Mouse (Mus musculus) thymus, adult 2 months (tissue): ENCODE measurements around the gene Podn. TPM values are rescaled to one million over a fixed set of nuclear protein-coding genes. Genes with fewer than 3 reads are reported as not detected.

Source experiments
- DNase-seq: peaks from one replicate; pipeline ENCODE4 v3.0.0; 2021
- H3K27ac ChIP-seq: fragments of 200-500 bp; 2 replicates; pipeline ENCODE4 v1.5.1; 2012; ENCODE audit warnings: low read length, control low read depth; ENCODE audit not compliant: control insufficient read depth, insufficient read depth
- H3K27me3 ChIP-seq: fragments of 200-500 bp; 2 replicates; pipeline ENCODE4 v1.6.1; 2012; ENCODE audit warnings: mild to moderate bottlenecking, low read length, moderate library complexity, mixed read lengths; ENCODE audit not compliant: control insufficient read depth, insufficient read depth
- H3K36me3 ChIP-seq: fragments of 200-500 bp; 2 replicates; pipeline ENCODE4 v1.6.1; 2012; ENCODE audit warnings: mild to moderate bottlenecking, low read length, moderate library complexity; ENCODE audit not compliant: control insufficient read depth, insufficient read depth
- H3K4me1 ChIP-seq: fragments of 200-500 bp; replicated peaks from 2 replicates; pipeline ENCODE4 v1.6.1; 2012; ENCODE audit warnings: low read length; ENCODE audit not compliant: control insufficient read depth, insufficient read depth
- H3K4me3 ChIP-seq: fragments of 200-500 bp; 2 replicates; pipeline ENCODE4 v1.5.1; 2012; ENCODE audit warnings: mild to moderate bottlenecking, low read length, control low read depth, moderate library complexity; ENCODE audit not compliant: control insufficient read depth, insufficient read depth
- CTCF ChIP-seq: fragments of 200-500 bp; IDR thresholded peaks from 2 replicates; pipeline ENCODE4 v1.5.1; 2012; ENCODE audit warnings: mild to moderate bottlenecking, control low read depth, low read length, moderate library complexity, borderline replicate concordance; ENCODE audit not compliant: control insufficient read depth, poor library complexity, insufficient read depth; ENCODE audit errors: extremely low read depth
- POLR2A ChIP-seq: fragments of 200-500 bp; IDR thresholded peaks from 2 replicates; pipeline ENCODE4 v1.6.1; 2012; ENCODE audit warnings: mild to moderate bottlenecking, low read length, control low read depth, moderate library complexity; ENCODE audit not compliant: control insufficient read depth, poor library complexity, insufficient read depth; ENCODE audit errors: extremely low read depth
- WGBS: fragments of 180-500 bp; shearing (Covaris S2); methylation state at CpG from one replicate; pipeline ENCODE4 v1.1.7; 2018; 5-methylcytosine and 5-hydroxymethylcytosine counted together
- polyA plus RNA-seq: library from polyadenylated mRNA; depleted of rRNA; stranded (reverse); fragments of >200 nt; gene quantifications from 2 replicates; pipeline ENCODE4 v1.2.3, GENCODE M21; 2012

Gene Podn
- polyA plus RNA-seq, 1 experiment, result 12.0 TPM

DNA sequence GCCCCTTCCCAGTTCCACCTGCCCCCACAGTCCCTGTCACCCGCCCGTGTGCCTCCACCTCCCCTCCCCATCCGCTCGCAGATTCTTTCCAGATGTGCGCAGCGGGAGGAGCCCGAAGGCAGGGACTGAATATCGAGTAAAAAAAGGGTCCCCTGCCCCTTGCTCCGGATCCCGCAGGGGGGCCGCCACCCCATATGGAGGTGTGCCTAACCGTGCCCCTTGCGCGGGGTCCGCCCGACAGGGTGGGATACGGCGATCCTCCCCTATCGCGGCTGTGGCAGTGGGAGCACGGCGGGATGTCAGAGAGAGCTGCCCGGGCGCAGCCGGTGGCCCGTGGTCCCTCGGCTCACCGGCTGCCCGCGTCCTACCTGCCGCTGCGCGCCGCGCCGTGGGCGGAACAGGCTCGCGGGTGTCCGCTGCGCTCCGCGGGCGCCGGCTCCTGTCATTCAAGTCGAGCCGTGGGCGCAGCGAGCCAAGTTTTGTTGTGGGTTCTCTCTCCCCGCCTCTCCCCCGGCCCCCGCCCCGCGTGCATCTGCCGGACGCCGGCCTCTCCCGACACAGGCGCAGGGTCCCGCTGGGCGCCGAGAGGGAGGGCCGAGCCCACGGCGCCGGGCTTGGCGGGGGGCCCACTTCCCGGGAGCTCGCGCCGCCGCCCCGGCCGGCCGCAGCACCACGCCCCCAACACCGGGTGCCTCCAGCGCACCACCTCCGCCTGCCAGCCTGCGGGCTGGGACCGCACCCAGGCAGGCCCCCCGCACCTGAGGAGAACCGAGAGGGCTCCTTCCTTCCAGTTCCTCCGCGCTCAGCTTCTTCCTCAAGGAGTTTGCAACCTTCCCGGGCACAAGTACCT is 64.5 kb downstream of the Podn start:
- TF ChIP-seq POLR2A, result no peak
- no peak for TF ChIP-seq CTCF
- peak overlapping the region; percentile 25 for H3K4me3 ChIP-seq
- no peaks in the 10 kb centered on the region for H3K36me3 ChIP-seq
- DNase-seq, result no peak
- H3K4me1 ChIP-seq, result peaks cover 17% of the 10 kb centered on the region
- H3K27me3 ChIP-seq, result peaks cover 11% of the 10 kb centered on the region
- H3K27ac ChIP-seq, result no peak overlapping the region
- 2% methylated on average over 86 of the region's 86 CpGs for WGBS

DNA sequence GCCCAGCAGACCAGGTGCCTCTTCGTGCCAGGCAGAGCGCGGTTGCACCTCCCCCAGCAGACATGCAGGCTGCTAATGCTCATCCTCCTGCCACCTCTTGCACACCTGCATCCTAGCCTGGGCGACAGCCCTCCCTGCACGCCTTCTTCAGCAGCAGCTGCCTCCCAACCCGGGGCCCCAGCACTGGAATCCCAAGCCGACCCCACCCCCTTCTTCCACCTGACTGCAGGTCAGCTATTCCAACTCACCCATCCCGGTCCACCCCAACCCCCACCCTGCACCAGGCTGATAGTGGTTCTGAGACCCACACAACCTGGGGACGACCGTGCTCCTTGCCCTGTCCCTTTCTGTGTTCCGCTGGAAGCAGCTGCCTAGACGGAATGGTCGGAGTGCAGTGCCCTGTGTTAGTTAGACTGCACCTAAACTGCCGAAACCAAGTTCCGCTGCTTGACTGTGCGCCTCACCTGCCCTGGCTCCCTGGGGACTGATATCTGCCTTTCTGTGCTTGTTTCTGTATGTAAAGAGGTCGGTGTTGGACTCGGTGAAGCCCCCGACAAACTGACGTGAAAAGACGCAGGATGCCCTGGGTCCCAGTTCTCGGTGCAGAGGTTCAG is 65.2 kb downstream of the Podn start:
- WGBS, result 12% methylated on average over 22 of the region's 22 CpGs
- no peak overlapping the region for H3K27ac ChIP-seq
- TF ChIP-seq CTCF, result no peak
- TF ChIP-seq POLR2A, result no peak
- H3K36me3 ChIP-seq, result no peaks in the 10 kb centered on the region
- DNase-seq, result no peak
- H3K27me3 ChIP-seq, result peaks cover 11% of the 10 kb centered on the region
- H3K4me3 ChIP-seq, result peak overlapping the region; percentile 25; the same call in 1 of the 2 replicates
- H3K4me1 ChIP-seq, result peaks cover 17% of the 10 kb centered on the region

DNA sequence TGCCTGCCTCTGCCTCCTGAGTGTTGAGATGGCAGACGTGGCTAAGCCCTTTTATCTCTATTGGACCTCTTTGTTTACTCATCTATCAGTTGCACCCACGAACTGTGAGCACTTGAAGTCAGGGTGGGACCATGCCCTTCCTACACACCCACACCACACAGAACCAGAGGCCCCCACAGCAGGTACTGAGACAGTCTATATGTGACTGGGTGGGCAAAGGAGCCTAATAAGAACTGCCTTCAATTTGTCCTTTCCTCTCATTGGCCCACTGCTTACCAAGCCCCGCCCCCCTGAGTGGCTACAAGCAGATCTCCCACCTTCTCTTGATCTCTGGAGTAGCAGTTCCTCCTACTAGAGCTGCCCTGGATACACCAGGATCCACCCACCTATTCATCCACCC is 70.1 kb downstream of the Podn start:
- Histone ChIP-seq H3K27me3 (peaks cover 1% of the 10 kb centered on the region; the same call in 1 of the 2 replicates), H3K4me3 (no peak overlapping the region), H3K4me1 (peaks cover 8% of the 10 kb centered on the region), H3K36me3 (no peaks in the 10 kb centered on the region), H3K27ac (no peak overlapping the region)
- TF ChIP-seq POLR2A (no peak), CTCF (no peak)
- no peak for DNase-seq
- WGBS, result 73% methylated on average over 3 of the region's 3 CpGs

DNA sequence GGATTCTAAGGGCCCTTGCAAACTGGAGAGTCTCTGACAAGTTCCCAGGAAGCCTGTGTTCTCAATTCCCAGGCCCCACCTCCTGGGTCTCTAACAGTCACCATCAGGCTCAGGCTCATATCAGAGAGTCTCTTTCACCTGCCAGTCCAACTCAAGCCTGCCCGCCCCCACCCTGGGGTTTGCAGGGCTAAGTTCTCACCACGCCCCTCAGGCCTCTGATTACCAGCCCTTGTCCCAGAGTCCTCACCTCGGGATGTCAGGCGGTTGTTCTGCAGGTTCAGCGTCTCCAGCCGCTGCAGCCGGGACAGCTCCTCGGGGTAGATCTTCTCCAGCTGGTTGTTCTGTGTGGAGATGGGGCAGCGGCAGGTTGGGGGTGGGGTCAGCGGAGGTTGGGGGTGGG is 71.0 kb downstream of the Podn start:
- 58% methylated on average over 10 of the region's 10 CpGs for WGBS
- Histone ChIP-seq H3K27me3 (no peaks in the 10 kb centered on the region), H3K27ac (no peak overlapping the region), H3K4me1 (no peaks in the 10 kb centered on the region; the same call in 1 of the 2 replicates), H3K36me3 (no peaks in the 10 kb centered on the region), H3K4me3 (no peak overlapping the region)
- TF ChIP-seq POLR2A (no peak), CTCF (no peak)
- DNase-seq, result no peak

DNA sequence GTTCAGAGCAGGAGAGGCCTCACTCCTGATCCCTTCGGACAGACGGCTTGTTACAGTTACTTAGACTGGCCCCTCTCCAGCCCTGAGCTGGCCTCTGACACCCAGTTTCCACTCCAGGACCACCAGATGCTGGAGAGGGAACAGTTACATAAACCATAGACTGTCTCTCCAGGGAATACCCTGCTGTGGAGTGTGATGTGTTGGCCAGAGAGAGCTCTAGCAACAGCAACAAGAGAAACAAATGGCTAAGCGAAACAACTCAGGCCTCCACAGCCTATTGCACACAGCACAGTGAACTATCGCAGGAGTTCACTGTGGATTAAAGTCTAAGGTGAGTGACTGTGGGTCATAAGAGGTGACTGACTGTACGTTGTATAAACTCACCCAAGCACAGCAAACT is 71.6 kb downstream of the Podn start:
- 95% methylated on average over 5 of the region's 5 CpGs for WGBS
- no peaks in the 10 kb centered on the region for H3K27me3 ChIP-seq
- TF ChIP-seq POLR2A, result no peak
- TF ChIP-seq CTCF, result no peak
- no peaks in the 10 kb centered on the region for H3K36me3 ChIP-seq
- DNase-seq, result no peak
- no peak overlapping the region for H3K4me3 ChIP-seq
- H3K27ac ChIP-seq, result no peak overlapping the region
- H3K4me1 ChIP-seq, result no peaks in the 10 kb centered on the region

DNA sequence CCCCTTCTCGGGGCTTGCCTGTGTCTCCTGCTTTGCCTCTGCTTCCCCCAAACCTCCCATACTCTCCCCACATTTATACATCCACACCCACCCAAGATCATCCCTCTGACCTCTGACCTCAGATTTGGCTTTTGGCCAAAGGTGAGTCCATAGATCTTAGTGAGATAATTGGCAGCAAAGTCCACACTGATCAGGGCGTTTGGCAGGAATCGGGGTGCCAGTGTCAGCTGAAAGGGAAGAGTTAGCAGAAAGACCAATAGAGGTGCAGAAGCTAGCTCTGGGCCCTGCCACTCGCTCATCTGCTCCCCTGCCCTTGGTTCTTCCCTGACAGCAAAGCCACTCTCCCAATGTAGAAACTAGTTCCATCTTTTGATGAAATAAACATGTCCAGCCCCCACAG is 73.1 kb downstream of the Podn start:
- no peaks in the 10 kb centered on the region for H3K27me3 ChIP-seq
- peaks cover 8% of the 10 kb centered on the region for H3K4me1 ChIP-seq
- no peak for TF ChIP-seq CTCF
- no peak for TF ChIP-seq POLR2A
- WGBS, result 86% methylated on average over 4 of the region's 4 CpGs
- no peak for DNase-seq
- H3K36me3 ChIP-seq, result no peaks in the 10 kb centered on the region
- no peak overlapping the region for H3K27ac ChIP-seq
- no peak overlapping the region for H3K4me3 ChIP-seq

DNA sequence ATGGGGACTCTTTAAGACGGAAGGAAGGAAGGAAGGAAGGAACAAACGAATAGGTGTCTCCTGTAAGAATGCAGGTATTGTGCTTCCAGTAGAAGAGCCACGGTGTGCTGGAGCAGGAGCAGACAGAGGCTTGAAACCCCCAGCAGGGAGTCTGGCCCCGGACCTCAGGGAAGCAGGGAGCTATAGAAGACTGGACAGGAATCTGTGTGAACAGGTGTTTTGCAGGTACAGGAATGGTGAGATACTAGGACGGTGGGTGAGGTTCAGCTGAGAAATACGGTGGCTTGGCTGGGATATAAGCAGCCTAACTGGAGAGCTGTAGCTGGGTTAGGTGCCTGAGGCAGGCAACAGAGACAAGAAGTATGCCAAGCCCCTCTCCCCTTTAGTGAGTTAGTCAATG is 76.1 kb downstream of the Podn start:
- Histone ChIP-seq H3K36me3 (no peaks in the 10 kb centered on the region), H3K27ac (no peak overlapping the region), H3K4me1 (peaks cover 16% of the 10 kb centered on the region), H3K4me3 (no peak overlapping the region), H3K27me3 (no peaks in the 10 kb centered on the region)
- DNase-seq, result no peak
- 90% methylated on average over 6 of the region's 6 CpGs for whole genome bisulfite sequencing
- no peak for TF ChIP-seq POLR2A
